Mouse (Mus musculus) bone marrow, adult 2 months (tissue): Measurements from ENCODE around the gene Olfr867.

ENCODE experiments used
- CTCF ChIP-seq: fragments of 200-500 bp; IDR thresholded peaks from 2 replicates; pipeline ENCODE4 v1.5.1; 2011; ENCODE audit warnings: low read length, control low read depth; ENCODE audit not compliant: control insufficient read depth, insufficient read depth
- POLR2A ChIP-seq: fragments of 200-500 bp; IDR thresholded peaks from 2 replicates; pipeline ENCODE4 v1.6.1; 2011; ENCODE audit warnings: low read depth, mild to moderate bottlenecking, control low read depth, low read length, borderline replicate concordance; ENCODE audit not compliant: control insufficient read depth

DNA sequence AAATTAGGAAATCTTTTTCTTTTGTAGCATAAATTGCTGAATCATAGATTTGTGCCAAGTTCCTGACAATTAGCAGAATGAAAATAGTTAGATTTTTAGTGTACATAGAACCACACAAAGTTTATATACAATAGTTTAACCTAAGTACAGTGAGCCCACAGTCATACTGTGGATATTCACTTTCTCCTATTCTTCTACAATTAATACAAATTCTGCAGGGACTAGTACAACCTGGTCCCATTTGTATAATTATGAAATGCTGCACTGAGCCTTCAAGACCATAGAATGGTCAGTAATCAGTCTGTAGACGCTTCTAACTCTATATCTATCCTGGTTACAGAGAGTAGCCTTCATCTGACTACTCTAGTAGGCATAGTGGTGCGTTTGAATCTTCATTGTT, 41.0 kb upstream of the Olfr867 start, which contains the start of gene Olfr868:
- TF ChIP-seq POLR2A = no peak
- TF ChIP-seq CTCF = no peak
